Comparison of ENCODE assay signal across 28 mouse cellular contexts in genomic region chr11:71971351-71971750, GRCm38 (mm10).
A peak's percentile ranks its signal among the peaks of the same experiment; 100 is the strongest.
DNase-seq lines count a peak whose midpoint lies in the region; ATAC-seq lines count a peak whose summit lies in the region.
"Had no signal": no experiment of that assay in that cellular context is flagged by ENCODE, and none has a peak within 500 bp of the region (broad histone marks: within the 10 kb centered on the region; RNA-seq: fewer than 3 reads in every experiment).

No protein-coding gene starts in this region.

- peaks cover 11% of the 10 kb centered on the region for H3K4me1 ChIP-seq in forebrain, embryonic 16.5 days (replicated peaks; ENCODE audit: control insufficient read depth, insufficient read depth, low read length)
- peaks cover 2% of the 10 kb centered on the region for H3K4me1 ChIP-seq in forebrain, embryonic 13.5 days
- 0 out of 2 replicates have a peak, but pooled peaks cover 2% of the 10 kb centered on the region for H3K4me1 ChIP-seq in midbrain, embryonic 11.5 days (ENCODE audit: control insufficient read depth, insufficient read depth, low read length)
- peaks cover 3% of the 10 kb centered on the region; the same call in 1 of the 2 replicates for H3K4me1 ChIP-seq in midbrain, embryonic 16.5 days (ENCODE audit: control insufficient read depth, insufficient read depth, low read length)
- peaks cover 8% of the 10 kb centered on the region; the same call in 1 of the 2 replicates for H3K4me1 ChIP-seq in limb, embryonic 10.5 days
- H3K4me1 ChIP-seq: embryonic facial prominence, embryonic 13.5 days; heart, embryonic 13.5 days had no signal

- 48% methylated on average over 5 of the region's 5 CpGs for WGBS in forebrain, embryonic 16.5 days
- 73% methylated on average over 5 of the region's 5 CpGs for WGBS in forebrain, embryonic 13.5 days
- 87% methylated on average over 5 of the region's 5 CpGs for WGBS in midbrain, embryonic 11.5 days
- WGBS in midbrain, embryonic 16.5 days: 84% methylated on average over 5 of the region's 5 CpGs
- 87% methylated on average over 5 of the region's 5 CpGs for WGBS in limb, embryonic 10.5 days

- no peak overlapping the region for H3K4me3 ChIP-seq in forebrain, embryonic 16.5 days (replicated peaks; ENCODE audit: low read length)
- no peak overlapping the region for H3K4me3 ChIP-seq in forebrain, embryonic 13.5 days
- H3K4me3 ChIP-seq in midbrain, embryonic 11.5 days (ENCODE audit: low read depth, low read length): no peak overlapping the region
- no peak overlapping the region for H3K4me3 ChIP-seq in midbrain, embryonic 16.5 days (ENCODE audit: low read depth, low read length)
- no peak overlapping the region for H3K4me3 ChIP-seq in limb, embryonic 10.5 days
- H3K4me3 ChIP-seq: embryonic facial prominence, embryonic 10.5 days; embryonic facial prominence, embryonic 13.5 days; erythroblast, embryonic 14.5 days; gastrocnemius, adult 2 months; heart, embryonic 10.5 days; heart, embryonic 13.5 days had no signal

- no peak overlapping the region for H3K9ac ChIP-seq in forebrain, embryonic 16.5 days (replicated peaks; ENCODE audit: low read depth, low read length)
- H3K9ac ChIP-seq in forebrain, embryonic 13.5 days: no peak overlapping the region
- no peak overlapping the region for H3K9ac ChIP-seq in midbrain, embryonic 11.5 days (ENCODE audit: low read length)
- H3K9ac ChIP-seq in midbrain, embryonic 16.5 days (ENCODE audit: low read depth, low read length): no peak overlapping the region
- H3K9ac ChIP-seq: embryonic facial prominence, embryonic 13.5 days; heart, embryonic 13.5 days; hindbrain, embryonic 14.5 days had no signal

- peak; percentile 66 for DNase-seq in midbrain, embryonic 11.5 days (ENCODE audit: low spot score, missing footprints)
- DNase-seq in limb, embryonic 10.5 days (ENCODE audit: low spot score): peak; percentile 7
- no peak for DNase-seq in right cerebral cortex, postnatal 10 days (ENCODE audit: low spot score in 2 of 2)
- DNase-seq: adrenal gland, adult 2 months; adrenal gland, postnatal 14 days; cerebellum, adult 11-12 months; cerebellum, adult 8-10 months; cerebellum, postnatal 10 days; cerebellum, postnatal 36 days; embryo, embryonic 11 days; gastrocnemius, adult 2 months; gastrocnemius, postnatal 14 days; heart, adult 18-20 months; heart, postnatal 14 days; heart, postnatal 4 days had no signal

- no peaks in the 10 kb centered on the region for H3K36me3 ChIP-seq in forebrain, embryonic 16.5 days (ENCODE audit: control insufficient read depth, insufficient read depth)
- no peaks in the 10 kb centered on the region for H3K36me3 ChIP-seq in forebrain, embryonic 13.5 days (ENCODE audit: poor library complexity, severe bottlenecking)
- H3K36me3 ChIP-seq in midbrain, embryonic 11.5 days (ENCODE audit: control insufficient read depth, insufficient read depth, low read length): no peaks in the 10 kb centered on the region
- no peaks in the 10 kb centered on the region for H3K36me3 ChIP-seq in midbrain, embryonic 16.5 days (ENCODE audit: control insufficient read depth, insufficient read depth, low read length)
- H3K36me3 ChIP-seq in limb, embryonic 10.5 days: no peaks in the 10 kb centered on the region
- H3K36me3 ChIP-seq: embryonic facial prominence, embryonic 10.5 days; embryonic facial prominence, embryonic 13.5 days; heart, embryonic 10.5 days; heart, embryonic 13.5 days had no signal

- no peak overlapping the region for H3K27ac ChIP-seq in forebrain, embryonic 16.5 days (ENCODE audit: low read length)
- H3K27ac ChIP-seq in forebrain, embryonic 13.5 days: no peak overlapping the region
- no peak overlapping the region for H3K27ac ChIP-seq in midbrain, embryonic 11.5 days (ENCODE audit: low read depth, low read length)
- H3K27ac ChIP-seq in midbrain, embryonic 16.5 days (ENCODE audit: low read length): no peak overlapping the region
- H3K27ac ChIP-seq in limb, embryonic 10.5 days: no peak overlapping the region
- H3K27ac ChIP-seq: embryonic facial prominence, embryonic 10.5 days; embryonic facial prominence, embryonic 13.5 days; gastrocnemius, adult 2 months; heart, embryonic 10.5 days; heart, embryonic 13.5 days; hindbrain, embryonic 14.5 days; hindbrain, postnatal 0 days had no signal

- H3K9me3 ChIP-seq in forebrain, embryonic 16.5 days (ENCODE audit: control insufficient read depth, low read length): no peaks in the 10 kb centered on the region
- H3K9me3 ChIP-seq in forebrain, embryonic 13.5 days (replicated peaks): no peaks in the 10 kb centered on the region
- no peaks in the 10 kb centered on the region for H3K9me3 ChIP-seq in midbrain, embryonic 11.5 days (ENCODE audit: control insufficient read depth, low read length)
- H3K9me3 ChIP-seq in midbrain, embryonic 16.5 days (replicated peaks; ENCODE audit: control insufficient read depth, low read length, poor library complexity, severe bottlenecking): no peaks in the 10 kb centered on the region
- H3K9me3 ChIP-seq in limb, embryonic 10.5 days (replicated peaks): no peaks in the 10 kb centered on the region
- H3K9me3 ChIP-seq: embryonic facial prominence, embryonic 10.5 days; embryonic facial prominence, embryonic 13.5 days; heart, embryonic 10.5 days; heart, embryonic 13.5 days had no signal

- ATAC-seq in forebrain, embryonic 16.5 days: peak; percentile 72
- ATAC-seq in forebrain, embryonic 13.5 days: no peak
- no peak for ATAC-seq in midbrain, embryonic 11.5 days (ENCODE audit: low FRiP score)
- ATAC-seq in midbrain, embryonic 16.5 days: no peak
- ATAC-seq: CD4-positive, CD25-positive, alpha-beta regulatory T cell, adult 4 months; hindbrain, postnatal 0 days; inflammation-experienced regulatory T-cells, adult 6 months; intestine, embryonic 16.5 days had no signal

- no peak overlapping the region for H3K4me2 ChIP-seq in forebrain, embryonic 16.5 days (ENCODE audit: low read length)
- H3K4me2 ChIP-seq in forebrain, embryonic 13.5 days: no peak overlapping the region
- H3K4me2 ChIP-seq in midbrain, embryonic 11.5 days: no peak overlapping the region
- no peak overlapping the region for H3K4me2 ChIP-seq in midbrain, embryonic 16.5 days (ENCODE audit: low read length)
- H3K4me2 ChIP-seq: embryonic facial prominence, embryonic 13.5 days; heart, embryonic 13.5 days; hindbrain, embryonic 14.5 days had no signal

- no peaks in the 10 kb centered on the region for H3K27me3 ChIP-seq in forebrain, embryonic 16.5 days (replicated peaks; ENCODE audit: control insufficient read depth, insufficient read depth, low read length)
- no peaks in the 10 kb centered on the region for H3K27me3 ChIP-seq in forebrain, embryonic 13.5 days
- no peaks in the 10 kb centered on the region for H3K27me3 ChIP-seq in midbrain, embryonic 11.5 days (ENCODE audit: control insufficient read depth, insufficient read depth, low read length)
- H3K27me3 ChIP-seq in midbrain, embryonic 16.5 days (ENCODE audit: control insufficient read depth, insufficient read depth, low read depth, low read length): no peaks in the 10 kb centered on the region
- no peaks in the 10 kb centered on the region for H3K27me3 ChIP-seq in limb, embryonic 10.5 days (ENCODE audit: low read depth, poor library complexity, severe bottlenecking)
- H3K27me3 ChIP-seq: embryonic facial prominence, embryonic 13.5 days; heart, embryonic 13.5 days had no signal

Comparison
In these comparisons a context has a peak if more than half of its experiments do, and no peak if none do; other contexts are left out.
1. DNase-seq: peak in midbrain, embryonic 11.5 days (single experiment) and limb, embryonic 10.5 days (single experiment); none in right cerebral cortex, postnatal 10 days (0 of 2).